Mouse (Mus musculus) mature B cell (primary cell): ENCODE results near the gene Fam69b.

Experiments used
- in situ Hi-C: fragments of 300-500 bp; cut with MboI; formaldehyde crosslinking; loops from 2 replicates; pipeline ENCODE4 v1.14.3; 2019

Fam69b gene

DNA sequence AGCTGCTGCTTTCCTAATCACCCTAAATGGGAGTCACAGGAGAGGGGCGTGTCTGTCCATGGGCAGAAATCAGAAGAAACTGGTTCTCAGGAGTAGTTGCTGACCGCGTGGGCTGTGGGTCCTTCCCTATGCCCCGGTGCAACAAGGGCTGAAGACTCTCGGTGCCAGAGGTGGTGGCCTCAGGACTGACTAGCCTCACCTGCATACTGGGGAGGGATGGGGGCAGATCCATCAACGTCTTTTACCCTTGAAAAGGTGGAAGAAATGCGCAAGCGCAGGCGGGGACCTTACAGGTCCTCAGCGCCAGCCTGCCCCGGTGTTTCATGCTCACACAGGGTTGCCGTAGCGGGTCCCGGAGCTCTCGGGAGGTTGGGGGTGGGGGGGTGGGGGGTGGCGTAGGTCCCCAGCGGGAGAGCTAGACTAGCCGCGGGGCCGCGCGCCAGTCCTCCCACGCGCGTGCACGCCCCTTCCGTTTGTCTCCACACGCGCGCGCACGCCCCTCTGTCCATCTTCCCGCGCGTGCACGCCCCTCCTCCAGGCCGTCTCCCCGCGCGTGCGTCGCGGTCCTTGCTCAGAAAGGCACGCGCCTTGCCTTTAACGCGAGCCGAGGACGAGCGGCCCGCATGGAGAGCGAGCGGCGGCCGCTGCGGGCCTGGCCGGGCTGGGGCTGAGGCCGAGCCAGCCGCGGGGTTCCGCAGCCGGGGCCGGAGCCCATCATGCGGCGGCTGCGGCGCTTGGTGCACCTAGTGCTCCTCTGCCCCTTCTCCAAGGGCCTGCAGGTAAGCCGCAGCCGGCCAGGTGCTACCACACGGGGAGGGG is at the start of gene Fam69b:
Gene Fam69b, plus strand, starts transcription at position 537 of the 819 bp plus-strand sequence.
- in situ Hi-C loops, result no loop called here

- in situ Hi-C loops, result no loop called here
These were observed 48.5 kb upstream of the Fam69b start, which contains the start of gene Egfl7 for GRCm38 (mm10) chr2:26579714-26580113. Egfl7 (plus strand) TSS chr2:26580014.

DNA sequence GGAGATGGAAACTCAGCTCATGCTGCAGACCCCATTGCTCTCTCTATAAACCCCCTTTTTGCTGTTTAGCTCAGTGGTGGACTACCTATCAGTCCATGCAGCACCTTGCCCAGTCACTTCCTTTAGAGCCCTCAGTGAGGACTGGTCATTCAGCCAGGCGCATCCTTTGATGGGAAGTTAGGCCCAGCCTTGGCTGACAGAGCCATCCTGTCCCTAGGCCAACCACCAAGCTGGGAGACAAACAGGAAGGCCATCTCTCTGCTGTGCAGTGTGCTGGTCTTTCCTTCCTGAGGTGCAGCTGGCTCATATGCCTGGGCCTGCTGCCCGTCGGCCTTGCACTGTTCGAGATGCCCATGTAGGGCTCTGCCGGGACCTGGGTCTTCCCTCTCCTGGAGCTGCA is 47.5 kb upstream of the Fam69b start:
- in situ Hi-C loops, result no loop called here

DNA sequence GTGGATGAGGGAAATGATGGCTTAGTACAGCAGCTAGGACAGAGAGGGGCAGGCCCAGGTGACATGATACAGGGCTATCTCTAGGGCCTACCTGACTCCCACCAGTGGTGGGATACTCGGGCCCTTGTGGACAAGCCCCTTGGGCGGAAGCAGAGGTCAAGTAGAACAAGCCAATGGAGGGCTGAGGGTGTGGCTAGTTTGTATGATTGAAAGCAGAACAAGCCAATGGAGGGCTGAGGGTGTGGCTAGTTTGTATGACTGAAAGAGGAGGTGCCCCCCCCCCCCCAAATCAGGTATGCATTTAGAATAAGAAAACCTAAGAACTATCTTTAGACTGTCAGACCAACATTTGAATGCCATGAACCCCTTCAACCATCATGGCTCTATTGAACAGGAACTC is 46.1 kb upstream of the Fam69b start:
- in situ Hi-C loops, result no loop called here

DNA sequence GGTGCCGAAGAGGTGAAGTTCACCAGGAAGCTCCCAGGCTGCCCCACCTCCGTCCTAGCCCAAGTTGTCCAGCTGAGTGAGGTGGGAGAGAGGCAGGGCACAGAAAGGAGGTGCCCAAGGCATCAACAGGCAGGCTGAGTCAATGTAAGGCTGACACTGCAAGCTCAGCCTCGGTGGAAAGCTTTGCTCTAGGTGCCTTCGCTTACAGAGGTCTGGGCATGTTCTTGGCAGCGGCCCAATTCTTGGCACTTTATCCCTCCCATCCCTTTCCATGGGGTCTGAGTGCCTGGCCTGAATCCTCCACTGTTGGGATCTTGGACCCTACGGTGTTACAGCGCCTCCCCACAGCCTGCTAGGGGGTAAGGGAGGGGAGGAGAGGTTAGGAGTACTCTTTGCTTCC is 45.5 kb upstream of the Fam69b start:
- in situ Hi-C loops, result no loop called here

DNA sequence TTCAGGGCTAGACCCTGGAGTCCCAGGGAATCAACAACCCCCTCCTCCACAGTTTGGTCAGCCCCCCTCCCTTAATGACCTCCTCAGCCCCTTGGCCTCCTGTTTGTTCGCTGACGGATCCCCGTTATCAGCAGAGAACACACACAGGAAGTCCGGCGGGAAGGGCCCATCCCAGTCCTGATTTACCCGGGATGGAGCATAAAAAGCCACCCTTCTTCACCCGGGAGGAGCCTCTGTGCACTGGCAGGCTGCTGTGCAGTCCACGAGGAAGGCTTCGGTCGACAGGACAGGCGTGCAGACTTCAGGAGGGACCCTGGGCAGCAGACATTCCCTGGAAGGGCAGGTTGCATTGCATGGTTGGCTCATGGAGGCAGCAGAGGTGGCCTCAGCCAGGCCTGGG is 44.6 kb upstream of the Fam69b start:
- in situ Hi-C loops, result no loop called here

DNA sequence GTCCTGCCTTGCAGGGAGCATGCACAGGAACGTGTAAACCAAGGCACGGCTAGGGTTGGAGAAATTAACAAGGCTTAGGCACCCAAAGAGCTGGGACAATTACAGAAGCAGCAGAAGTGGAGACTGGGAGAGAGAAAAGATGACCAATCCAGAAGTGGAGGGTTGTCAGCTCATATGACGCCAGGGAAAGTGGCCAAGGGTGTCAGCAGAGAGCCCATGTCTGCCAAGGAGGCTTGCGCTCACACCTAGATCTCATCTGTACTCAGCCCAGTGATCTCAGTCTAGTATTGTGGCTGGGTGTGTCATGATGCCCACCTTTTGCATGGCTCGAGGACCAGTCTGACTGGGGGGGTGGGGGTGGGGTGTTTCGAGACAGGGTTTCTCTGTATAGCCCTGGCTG is 42.5 kb upstream of the Fam69b start:
- in situ Hi-C loops, result loop anchor here (5.0 kb wide), 1 partner anchor 52 kb away; no protein-coding TSS in a partner anchor

GRCm38 (mm10) chr2:26586294-26587043 is 41.8 kb upstream of the Fam69b start, which contains the start of gene Gm20532:
Gm20532 (plus strand) TSS chr2:26586639.
- in situ Hi-C loops, result loop anchor here (5.0 kb wide), 1 partner anchor 51 kb away; no protein-coding TSS in a partner anchor

DNA sequence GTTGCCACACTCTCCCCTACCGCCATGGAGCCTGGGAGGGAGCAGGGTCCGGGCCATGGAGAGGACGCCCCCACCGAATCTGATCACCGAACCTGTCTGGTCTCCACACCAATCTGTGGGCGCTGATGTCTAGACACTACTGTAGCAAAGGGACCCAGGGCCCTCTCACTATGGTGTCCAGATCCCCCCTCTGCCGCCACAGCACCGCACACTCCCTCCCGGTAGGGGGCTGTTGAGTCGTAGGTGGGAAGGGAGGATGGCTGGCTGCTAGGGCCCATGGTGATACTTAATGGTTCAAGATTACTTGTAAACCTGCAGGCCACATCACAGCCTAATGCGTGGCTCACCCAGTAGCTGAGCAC is 41.2 kb upstream of the Fam69b start:
- in situ Hi-C loops, result loop anchor here (5.0 kb wide), 1 partner anchor 50 kb away; no protein-coding TSS in a partner anchor

GRCm38 (mm10) chr2:26588573-26588972 is 39.7 kb upstream of the Fam69b start:
- in situ Hi-C loops, result loop anchor here (5.0 kb wide), 1 partner anchor 49 kb away; no protein-coding TSS in a partner anchor

DNA sequence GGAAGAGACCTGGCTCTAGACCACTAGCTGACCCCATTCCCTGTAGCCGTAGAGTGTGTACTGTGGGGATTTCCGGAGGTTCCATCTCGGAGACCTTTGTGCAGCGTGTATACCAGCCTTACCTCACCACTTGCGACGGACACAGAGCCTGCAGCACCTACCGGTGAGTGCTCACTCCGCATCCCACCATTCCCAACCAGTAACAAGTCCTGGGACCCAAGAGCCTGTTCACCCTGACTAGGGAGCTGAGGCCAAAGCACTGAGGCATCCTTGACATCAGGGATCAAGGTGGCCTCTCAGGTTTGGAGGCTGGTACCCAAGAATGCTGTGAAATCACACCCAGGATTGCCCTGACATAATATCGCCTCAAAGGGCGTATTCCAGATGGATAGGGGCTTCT is 39.0 kb upstream of the Fam69b start:
- in situ Hi-C loops, result loop anchor here (5.0 kb wide), 1 partner anchor 48 kb away; no protein-coding TSS in a partner anchor

GRCm38 (mm10) chr2:26590282-26590681 is 38.0 kb upstream of the Fam69b start:
- in situ Hi-C loops, result no loop called here

GRCm38 (mm10) chr2:26590962-26591361 is 37.3 kb upstream of the Fam69b start:
- in situ Hi-C loops, result no loop called here

- in situ Hi-C loops, result no loop called here
These were observed 36.8 kb upstream of the Fam69b start for GRCm38 (mm10) chr2:26591416-26591815.

GRCm38 (mm10) chr2:26593211-26594021 is 34.8 kb upstream of the Fam69b start:
- in situ Hi-C loops, result no loop called here

DNA sequence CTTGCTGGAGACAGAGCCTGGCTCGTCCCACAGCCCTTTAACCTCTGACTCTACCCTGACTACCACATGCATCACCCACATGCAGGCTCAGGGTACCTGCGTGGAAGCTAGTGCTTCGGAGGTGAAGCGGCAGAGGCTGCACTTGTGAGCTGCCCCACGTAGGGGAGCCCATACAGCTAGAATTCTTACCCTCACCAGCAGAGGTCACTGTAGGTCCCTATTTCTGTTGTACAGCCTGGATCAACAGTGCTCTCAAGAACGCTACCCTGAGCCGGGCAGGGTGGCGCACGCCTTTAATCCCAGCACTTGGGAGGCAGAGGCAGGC is 34.3 kb upstream of the Fam69b start:
- in situ Hi-C loops, result no loop called here

GRCm38 (mm10) chr2:26594461-26594933 is 33.8 kb upstream of the Fam69b start:
- in situ Hi-C loops, result no loop called here

- in situ Hi-C loops, result no loop called here
These were observed 33.1 kb upstream of the Fam69b start for GRCm38 (mm10) chr2:26594934-26595724.

- in situ Hi-C loops, result no loop called here
These were observed 32.4 kb upstream of the Fam69b start for GRCm38 (mm10) chr2:26595725-26596435.

DNA sequence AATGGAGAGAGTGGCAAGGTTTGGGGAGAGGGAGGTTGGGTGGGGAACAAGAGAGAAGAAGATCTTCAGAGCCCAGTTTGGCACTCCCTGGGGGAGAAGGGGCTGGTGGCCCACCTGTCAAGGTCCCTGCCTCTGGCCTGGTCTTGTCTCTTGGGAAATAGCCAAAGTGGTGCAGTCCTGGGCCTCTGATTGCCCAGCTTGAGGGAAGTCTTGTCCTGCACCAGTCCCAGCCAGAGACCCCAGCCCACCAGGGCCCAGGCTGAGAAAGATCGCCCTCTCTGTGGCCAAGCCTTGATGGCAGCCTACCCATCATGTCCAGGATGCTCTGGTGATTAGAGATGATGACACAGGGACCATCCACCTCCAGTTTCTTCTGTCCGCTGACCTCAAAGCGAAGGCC is 31.4 kb upstream of the Fam69b start:
- in situ Hi-C loops, result no loop called here
